8 mouse cellular contexts compared by ENCODE assay signal in genomic region chr3:27270160-27270962, GRCm38 (mm10). TPM values are rescaled to one million over a fixed set of nuclear protein-coding genes. Genes with fewer than 3 reads are reported as not detected.
DNase-seq lines count a peak whose midpoint lies in the region; ATAC-seq and TF ChIP-seq lines count a peak whose summit lies in the region.

No protein-coding gene starts in this region.

- no peaks in the 10 kb centered on the region for H3K4me1 ChIP-seq in cortical plate, adult 2 months (ENCODE audit: control insufficient read depth, insufficient read depth, low read length)
- peaks cover 10% of the 10 kb centered on the region for H3K4me1 ChIP-seq in liver, postnatal 0 days (ENCODE audit: insufficient read depth)
- no peaks in the 10 kb centered on the region for H3K4me1 ChIP-seq in forebrain, embryonic 14.5 days (ENCODE audit: control insufficient read depth, insufficient read depth, low read length)

- TF ChIP-seq CTCF in cortical plate, adult 2 months (IDR thresholded peaks at IDR 0.05; ENCODE audit: extremely low read depth, insufficient read depth, low read length), result peak; percentile 24; the same call in 1 of the 2 replicates
- peak; percentile 65 for TF ChIP-seq CTCF in liver, postnatal 0 days (IDR thresholded peaks at IDR 0.05; ENCODE audit: low read depth)

- WGBS in liver, postnatal 0 days (ENCODE audit: insufficient replicate concordance), result 15% methylated on average over 11 of the region's 11 CpGs
- WGBS in forebrain, embryonic 14.5 days, result 34% methylated on average over 11 of the region's 11 CpGs

- no peaks in the 10 kb centered on the region for H3K27me3 ChIP-seq in liver, postnatal 0 days (ENCODE audit: insufficient read depth, low read length)
- H3K27me3 ChIP-seq in forebrain, embryonic 14.5 days (replicated peaks; ENCODE audit: control insufficient read depth, insufficient read depth, low read length), result no peaks in the 10 kb centered on the region

- H3K9ac ChIP-seq in liver, postnatal 0 days (replicated peaks), result no peak overlapping the region
- no peak overlapping the region for H3K9ac ChIP-seq in forebrain, embryonic 14.5 days (ENCODE audit: low read length)

- DNase-seq in urinary bladder, adult 18-20 months (ENCODE audit: low spot score in 2 of 2), result peak; percentile 15 to 36
- no peak for DNase-seq in urinary bladder, adult 2 months (ENCODE audit: low spot score)
- peak; percentile 62 for DNase-seq in liver, postnatal 0 days
- peak; percentile 34 to 51 for DNase-seq in thymus, adult 18-20 months
- no peak for DNase-seq in forebrain, embryonic 14.5 days (ENCODE audit: low spot score)
- DNase-seq in spleen, postnatal 14 days (ENCODE audit: low spot score in 2 of 2), result no peak

- peak overlapping the region; percentile 40 for H3K4me2 ChIP-seq in liver, postnatal 0 days (ENCODE audit: low read depth, low read length)
- no peak overlapping the region for H3K4me2 ChIP-seq in forebrain, embryonic 14.5 days (ENCODE audit: low read length)

- no peak overlapping the region for H3K4me3 ChIP-seq in cortical plate, adult 2 months (ENCODE audit: insufficient read depth, low read length)
- no peak overlapping the region for H3K4me3 ChIP-seq in liver, postnatal 0 days (ENCODE audit: low read depth, low read length)
- H3K4me3 ChIP-seq in forebrain, embryonic 14.5 days (ENCODE audit: low read depth, low read length), result no peak overlapping the region

- peak; percentile 88 for ATAC-seq in inflammation-experienced regulatory T-cells, adult 6 months
- ATAC-seq in liver, postnatal 0 days, result peak; percentile 91
- no peak for ATAC-seq in forebrain, embryonic 14.5 days

- no peaks in the 10 kb centered on the region for H3K9me3 ChIP-seq in liver, postnatal 0 days (ENCODE audit: low read length)
- no peaks in the 10 kb centered on the region for H3K9me3 ChIP-seq in forebrain, embryonic 14.5 days (replicated peaks; ENCODE audit: control insufficient read depth, low read length)

- no peak; the same call in 1 of the 2 replicates for TF ChIP-seq EP300 in liver, postnatal 0 days (IDR thresholded peaks at IDR 0.05; ENCODE audit: low read depth)

- no peaks in the 10 kb centered on the region for H3K36me3 ChIP-seq in liver, postnatal 0 days (replicated peaks; ENCODE audit: insufficient read depth, low read length)
- H3K36me3 ChIP-seq in forebrain, embryonic 14.5 days (ENCODE audit: control insufficient read depth, insufficient read depth, low read length), result no peaks in the 10 kb centered on the region

- no peak for TF ChIP-seq POLR2A in cortical plate, adult 2 months (IDR thresholded peaks at IDR 0.05; ENCODE audit: extremely low read depth, insufficient read depth, low read length)

- no peak overlapping the region for H3K27ac ChIP-seq in cortical plate, adult 2 months (ENCODE audit: insufficient read depth, low read length)
- peak overlapping the region; percentile 56 for H3K27ac ChIP-seq in liver, postnatal 0 days (ENCODE audit: low read depth)
- H3K27ac ChIP-seq in forebrain, embryonic 14.5 days (ENCODE audit: low read depth, low read length), result no peak overlapping the region

RNA-seq across cellular contexts. Expression of gene Tnfsf10, which starts 46.5 kb away (rescaled TPM):
- 5.5 and 7.9 TPM in 2 replicates for polyA plus RNA-seq in urinary bladder, adult 2 months (2012; rRNA removed)
- polyA plus RNA-seq in cortical plate, adult 2 months (2012; rRNA removed), result 2.1 and 2.4 TPM in 2 replicates
- polyA plus RNA-seq in inflammation-experienced regulatory T-cells, adult 6 months (2017; shearing (Covaris generic)), result 10 to 100 TPM; 17.7 to 30.1 (median 22.4) TPM
- polyA plus RNA-seq in liver, postnatal 0 days (2015; fragmentation: Nextera tagmentation; extraction: Ambion mirVana), result 0.23 and 0.37 TPM in 2 replicates
- polyA plus RNA-seq in forebrain, embryonic 14.5 days (2014; fragmentation: Nextera tagmentation; extraction: Ambion mirVana), result 0.07 and 0.19 TPM in 2 replicates

Comparison
In these comparisons a context has a peak if more than half of its experiments do, and no peak if none do; other contexts are left out.
1. DNase-seq: peak in urinary bladder, adult 18-20 months (2 of 2), liver, postnatal 0 days (single experiment) and thymus, adult 18-20 months (2 of 2); none in urinary bladder, adult 2 months (single experiment), forebrain, embryonic 14.5 days (single experiment) and spleen, postnatal 14 days (0 of 2).